Mouse (Mus musculus) bone marrow, adult 2 months (tissue): ENCODE measurements around the gene Sept9.

Experiments
- CTCF ChIP-seq: fragments of 200-500 bp; IDR thresholded peaks from 2 replicates; pipeline ENCODE4 v1.5.1; 2011; ENCODE audit warnings: low read length, control low read depth; ENCODE audit not compliant: control insufficient read depth, insufficient read depth
- POLR2A ChIP-seq: fragments of 200-500 bp; IDR thresholded peaks from 2 replicates; pipeline ENCODE4 v1.6.1; 2011; ENCODE audit warnings: low read depth, mild to moderate bottlenecking, control low read depth, low read length, borderline replicate concordance; ENCODE audit not compliant: control insufficient read depth

DNA sequence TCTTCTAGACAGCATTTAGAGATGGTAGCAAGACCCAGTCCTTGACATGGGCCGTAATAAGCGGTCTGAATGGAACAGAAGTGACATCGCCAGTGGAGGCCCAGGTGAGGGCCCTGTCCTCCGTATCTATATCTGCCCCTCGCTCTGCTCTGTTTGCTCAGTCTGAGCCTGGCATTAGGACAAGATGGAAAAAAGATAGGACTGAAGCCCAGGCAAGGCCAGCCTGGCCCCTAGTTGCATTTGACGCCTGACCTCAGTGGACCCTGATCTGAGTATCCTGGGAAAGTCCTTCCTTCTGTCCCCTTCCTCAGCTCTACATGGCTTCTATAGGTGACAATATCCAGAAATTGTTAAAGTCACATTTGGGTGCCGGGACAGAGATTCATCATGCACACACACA is 142.6 kb downstream of the Sept9 start:
- TF ChIP-seq POLR2A (no peak), CTCF (no peak)
